Mouse (Mus musculus) forebrain, embryonic 13.5 days (tissue): ENCODE results near the gene Tex14. TPM values are rescaled to one million over a fixed set of nuclear protein-coding genes. Genes with fewer than 3 reads are reported as not detected.

Experiments used
- ATAC-seq: fragments of 200-750 bp; cut with Nextera tagmentation; 2 replicates; pipeline ENCODE4 v1.8.0; 2017
- H3K27ac ChIP-seq: fragments of 300-500 bp; sonication (generic); 2 replicates; pipeline ENCODE4 v1.5.1; 2015; ENCODE audit warnings: inconsistent platforms, mild to moderate bottlenecking, moderate library complexity
- H3K27me3 ChIP-seq: fragments of 300-500 bp; sonication (generic); 2 replicates; pipeline ENCODE4 v1.6.1; 2015; ENCODE audit warnings: mild to moderate bottlenecking, inconsistent platforms
- H3K36me3 ChIP-seq: fragments of 300-500 bp; sonication (generic); 2 replicates; pipeline ENCODE4 v1.6.1; 2015; ENCODE audit warnings: mild to moderate bottlenecking, inconsistent platforms; ENCODE audit not compliant: poor library complexity, severe bottlenecking
- H3K4me1 ChIP-seq: fragments of 300-500 bp; sonication (generic); 2 replicates; pipeline ENCODE4 v1.6.1; 2015; ENCODE audit warnings: inconsistent platforms
- H3K4me2 ChIP-seq: fragments of 300-500 bp; sonication (generic); 2 replicates; pipeline ENCODE4 v1.6.1; 2015; ENCODE audit warnings: inconsistent platforms, mild to moderate bottlenecking, moderate library complexity
- H3K4me3 ChIP-seq: fragments of 300-500 bp; sonication (generic); 2 replicates; pipeline ENCODE4 v1.5.1; 2015; ENCODE audit warnings: mild to moderate bottlenecking, inconsistent platforms
- H3K9ac ChIP-seq: fragments of 300-500 bp; sonication (generic); 2 replicates; pipeline ENCODE4 v1.6.1; 2015; ENCODE audit warnings: mild to moderate bottlenecking, inconsistent platforms
- H3K9me3 ChIP-seq: fragments of 300-500 bp; sonication (generic); replicated peaks from 2 replicates; pipeline ENCODE4 v1.6.1; 2016; ENCODE audit warnings: inconsistent platforms
- WGBS: fragments of 180-500 bp; shearing (Covaris S2); methylation state at CpG from one replicate; pipeline ENCODE4 v1.1.7; 2015; 5-methylcytosine and 5-hydroxymethylcytosine counted together
- polyA plus RNA-seq: library from polyadenylated mRNA; unstranded; fragments of >200 nt; fragmentation: Nextera tagmentation; extraction: Ambion mirVana; gene quantifications from 2 replicates; pipeline ENCODE4 v1.2.1, GENCODE M21; 2015

Tex14 gene
- polyA plus RNA-seq, 1 experiment from 2014 or later = 0.10 TPM

- H3K4me1 ChIP-seq = no peaks in the 10 kb centered on the region
- H3K4me3 ChIP-seq = no peak overlapping the region
- H3K9me3 ChIP-seq = no peaks in the 10 kb centered on the region
- no peak overlapping the region for H3K27ac ChIP-seq
- H3K4me2 ChIP-seq = no peak overlapping the region
- no peaks in the 10 kb centered on the region for H3K36me3 ChIP-seq
- 86% methylated on average over 1 of the region's 1 CpGs for WGBS
- no peak overlapping the region for H3K9ac ChIP-seq
- no peak for ATAC-seq
- H3K27me3 ChIP-seq = 0 out of 2 replicates have a peak, but pooled peaks cover under 1% of the 10 kb centered on the region
Measured at GRCm38 (mm10) chr11:87571361-87571950, 166.6 kb downstream of the Tex14 start.

DNA sequence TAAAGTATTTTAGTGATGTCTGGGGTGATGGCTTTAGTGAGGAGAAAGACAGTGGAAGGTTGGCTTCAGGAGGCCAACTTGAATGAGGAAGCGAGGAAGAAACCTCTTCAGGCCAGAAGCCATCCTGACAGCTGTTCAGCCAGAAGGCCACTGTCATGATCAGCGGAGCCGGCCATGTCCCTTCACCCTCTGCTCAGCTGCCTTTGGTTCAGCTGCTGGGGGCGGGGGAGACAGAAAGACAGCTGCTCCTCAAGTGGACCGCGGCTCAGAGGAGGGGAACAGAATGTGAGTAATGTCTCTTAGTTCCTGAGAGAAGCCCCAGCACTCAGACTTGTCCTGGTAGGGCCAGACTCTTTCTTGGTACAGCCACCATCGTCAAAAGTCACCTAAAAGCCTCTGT, 168.9 kb downstream of the Tex14 start:
- 84% methylated on average over 7 of the region's 7 CpGs for WGBS
- Histone ChIP-seq H3K27me3 (peaks cover 11% of the 10 kb centered on the region; the same call in 1 of the 2 replicates), H3K36me3 (no peaks in the 10 kb centered on the region), H3K4me3 (no peak overlapping the region), H3K9me3 (no peaks in the 10 kb centered on the region), H3K27ac (no peak overlapping the region), H3K4me1 (peaks cover 13% of the 10 kb centered on the region), H3K4me2 (no peak overlapping the region), H3K9ac (no peak overlapping the region)
- ATAC-seq = no peak

GRCm38 (mm10) chr11:87574520-87575180, 169.8 kb downstream of the Tex14 start:
- WGBS = 81% methylated on average over 21 of the region's 21 CpGs
- Histone ChIP-seq H3K9ac (no peak overlapping the region), H3K4me3 (no peak overlapping the region), H3K4me1 (peaks cover 15% of the 10 kb centered on the region), H3K36me3 (no peaks in the 10 kb centered on the region), H3K27me3 (peaks cover 11% of the 10 kb centered on the region; the same call in 1 of the 2 replicates), H3K27ac (no peak overlapping the region), H3K9me3 (no peaks in the 10 kb centered on the region), H3K4me2 (no peak overlapping the region)
- ATAC-seq = no peak

DNA sequence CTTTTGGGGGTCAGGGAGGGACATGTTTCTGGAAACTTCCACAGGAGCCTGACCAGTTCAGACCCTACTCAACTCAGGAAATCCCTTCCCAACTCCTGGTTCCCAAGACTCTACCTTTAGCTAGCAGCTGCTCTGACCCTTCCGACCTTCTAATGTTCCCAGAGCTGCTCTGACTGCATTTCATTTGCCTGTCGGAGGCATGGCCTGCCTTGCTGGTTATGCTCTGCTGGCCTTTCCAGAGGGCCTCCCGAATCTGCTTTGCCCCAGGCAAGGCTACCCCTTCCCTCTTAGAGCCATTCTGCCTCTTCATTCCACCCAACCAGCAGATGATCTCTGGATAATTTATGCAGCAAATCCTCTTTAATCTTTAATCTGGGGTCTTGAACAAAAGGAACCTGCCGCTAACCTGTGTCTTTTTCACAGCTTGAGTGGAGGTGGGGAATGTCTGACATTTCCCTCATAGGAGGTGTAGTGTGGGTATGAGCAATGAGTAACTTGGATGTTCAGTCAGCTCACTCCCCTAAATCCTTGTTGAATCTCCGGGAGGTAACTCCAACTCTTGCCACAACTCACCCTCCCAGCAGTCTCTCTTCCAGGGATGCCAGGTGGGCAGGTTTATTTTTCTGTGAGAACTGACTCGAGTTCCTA, 172.9 kb downstream of the Tex14 start:
- H3K27ac ChIP-seq = no peak overlapping the region

GRCm38 (mm10) chr11:87578249-87578962, 173.5 kb downstream of the Tex14 start:
- H3K4me2 ChIP-seq = peak overlapping the region; percentile 83
- ATAC-seq = peak; percentile 66
- H3K9ac ChIP-seq = peak overlapping the region; percentile 70
- peaks cover 15% of the 10 kb centered on the region for H3K4me1 ChIP-seq
- under 1% methylated on average over 40 of the region's 40 CpGs for WGBS
- peak overlapping the region; percentile 51 for H3K4me3 ChIP-seq
- H3K36me3 ChIP-seq = no peaks in the 10 kb centered on the region
- no peaks in the 10 kb centered on the region for H3K9me3 ChIP-seq
- peaks cover 11% of the 10 kb centered on the region; the same call in 1 of the 2 replicates for H3K27me3 ChIP-seq
- H3K27ac ChIP-seq = no peak overlapping the region; the same call in 1 of the 2 replicates

More for the DNA sequence above, 172.9 kb downstream of the Tex14 start:
- peak overlapping the region; percentile 70 for H3K9ac ChIP-seq
- 7% methylated on average over 6 of the region's 6 CpGs for WGBS
- H3K36me3 ChIP-seq = no peaks in the 10 kb centered on the region
- peak overlapping the region; percentile 51 for H3K4me3 ChIP-seq
- peaks cover 15% of the 10 kb centered on the region for H3K4me1 ChIP-seq
- no peaks in the 10 kb centered on the region for H3K9me3 ChIP-seq
- ATAC-seq = no peak
- H3K27me3 ChIP-seq = peaks cover 11% of the 10 kb centered on the region; the same call in 1 of the 2 replicates
- peak overlapping the region; percentile 83 for H3K4me2 ChIP-seq

DNA sequence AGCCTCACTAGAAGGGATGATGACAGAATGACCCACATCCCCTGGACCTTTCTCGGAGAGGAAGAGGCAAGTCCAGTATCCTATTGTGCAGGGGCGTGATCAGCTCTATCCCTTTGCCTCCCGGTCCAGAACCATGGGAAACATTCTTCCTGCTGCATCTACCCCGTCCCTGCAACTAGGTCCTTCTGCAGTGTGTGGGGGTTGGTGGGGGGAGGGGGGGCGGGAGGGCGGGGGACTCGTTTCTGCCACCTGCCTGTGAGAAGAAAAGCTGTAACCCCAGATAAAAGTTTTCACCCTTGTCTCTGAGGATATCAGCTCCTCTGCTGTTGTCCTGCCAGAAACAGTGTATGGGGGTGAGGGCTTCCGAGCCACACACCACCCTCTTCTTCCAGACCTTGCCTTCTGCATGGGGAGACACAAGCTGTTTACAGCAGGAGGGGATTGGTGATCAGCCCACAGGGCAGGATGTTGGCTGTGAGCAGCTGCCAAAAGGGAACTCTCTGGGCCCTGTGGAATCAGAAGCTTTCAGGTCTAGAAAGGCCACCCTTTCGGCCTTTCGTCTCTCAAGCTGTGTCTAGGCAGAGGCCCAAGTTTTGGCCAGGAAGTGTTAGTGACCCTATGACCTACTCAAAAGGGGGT, 174.2 kb downstream of the Tex14 start:
- Histone ChIP-seq H3K9ac (peak overlapping the region; percentile 70), H3K4me3 (peak overlapping the region; percentile 51), H3K4me2 (peak overlapping the region; percentile 83), H3K27ac (no peak overlapping the region; the same call in 1 of the 2 replicates), H3K27me3 (peaks cover 11% of the 10 kb centered on the region; the same call in 1 of the 2 replicates), H3K9me3 (no peaks in the 10 kb centered on the region), H3K4me1 (peaks cover 15% of the 10 kb centered on the region), H3K36me3 (no peaks in the 10 kb centered on the region)
- WGBS = 12% methylated on average over 9 of the region's 10 CpGs
- peak; percentile 48 for ATAC-seq

DNA sequence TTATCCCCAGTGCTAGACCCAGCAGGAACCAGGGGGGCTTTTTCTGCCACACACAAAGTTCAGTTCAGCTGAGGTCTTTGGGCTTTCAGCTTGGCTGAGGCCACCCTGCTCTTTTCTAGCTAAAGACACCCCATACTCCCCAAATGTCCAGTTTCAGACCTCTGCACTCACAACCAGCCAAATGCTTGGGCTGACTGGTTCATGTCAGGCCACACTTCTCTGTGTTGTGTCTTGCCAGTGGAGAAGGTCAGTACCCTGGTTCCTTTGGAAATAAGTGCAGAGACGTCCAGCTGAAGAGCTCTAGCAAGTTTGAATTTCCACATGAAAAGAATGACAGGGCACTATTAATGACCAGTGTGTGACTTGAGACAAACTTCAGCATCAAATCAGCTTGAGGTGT, 174.8 kb downstream of the Tex14 start:
- no peak for ATAC-seq
- Histone ChIP-seq H3K4me1 (peaks cover 15% of the 10 kb centered on the region), H3K9me3 (no peaks in the 10 kb centered on the region), H3K27me3 (peaks cover 11% of the 10 kb centered on the region; the same call in 1 of the 2 replicates), H3K36me3 (no peaks in the 10 kb centered on the region), H3K27ac (no peak overlapping the region), H3K4me2 (no peak overlapping the region), H3K9ac (no peak overlapping the region), H3K4me3 (no peak overlapping the region)
- WGBS = 38% methylated on average over 1 of the region's 1 CpGs

- Histone ChIP-seq H3K4me1 (peaks cover 15% of the 10 kb centered on the region), H3K4me2 (no peak overlapping the region), H3K9me3 (no peaks in the 10 kb centered on the region), H3K36me3 (no peaks in the 10 kb centered on the region), H3K27ac (no peak overlapping the region), H3K4me3 (no peak overlapping the region), H3K9ac (no peak overlapping the region), H3K27me3 (peaks cover 11% of the 10 kb centered on the region; the same call in 1 of the 2 replicates)
- 39% methylated on average over 10 of the region's 10 CpGs for WGBS
- no peak for ATAC-seq
Measured at GRCm38 (mm10) chr11:87580543-87581085, 175.7 kb downstream of the Tex14 start.

DNA sequence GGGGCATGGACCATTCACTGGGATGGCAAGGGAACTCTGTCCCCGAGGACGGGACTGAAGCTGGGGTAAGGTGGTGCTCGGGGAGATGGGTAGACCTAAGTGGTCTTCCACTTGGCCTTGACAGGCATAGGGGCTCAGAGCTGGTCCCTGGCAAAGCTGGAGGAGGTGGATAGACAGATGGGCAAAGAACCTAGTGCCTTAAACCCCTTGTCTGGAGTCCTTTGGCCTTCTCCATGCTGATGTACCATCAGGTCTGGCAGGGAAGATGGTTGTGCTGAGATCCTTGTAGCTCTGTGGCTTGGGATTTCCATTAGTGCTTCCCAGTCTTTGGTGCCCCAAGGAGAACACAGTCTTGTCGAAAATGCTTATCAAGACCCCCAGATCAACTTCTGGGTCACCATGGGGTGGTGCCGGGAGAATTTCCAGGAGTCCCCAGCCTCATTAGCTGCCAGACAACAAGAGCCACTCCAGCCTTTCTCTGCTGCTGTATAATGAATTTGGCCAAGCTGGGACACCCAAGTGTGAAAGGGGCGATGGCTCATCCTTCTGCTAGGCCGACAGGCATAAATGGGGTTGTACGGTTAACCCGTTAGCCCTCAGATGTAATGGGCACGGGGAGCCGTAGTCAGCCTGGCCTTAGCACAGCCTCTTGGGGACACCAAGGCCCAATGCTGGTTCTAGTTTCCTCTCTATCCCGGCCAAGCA, 176.4 kb downstream of the Tex14 start:
- H3K4me2 ChIP-seq = no peak overlapping the region
- 88% methylated on average over 12 of the region's 12 CpGs for WGBS
- H3K4me3 ChIP-seq = no peak overlapping the region
- H3K27me3 ChIP-seq = peaks cover 11% of the 10 kb centered on the region; the same call in 1 of the 2 replicates
- no peaks in the 10 kb centered on the region for H3K36me3 ChIP-seq
- H3K9ac ChIP-seq = no peak overlapping the region
- no peak for ATAC-seq
- no peak overlapping the region for H3K27ac ChIP-seq
- H3K4me1 ChIP-seq = peaks cover 15% of the 10 kb centered on the region
- no peaks in the 10 kb centered on the region for H3K9me3 ChIP-seq

DNA sequence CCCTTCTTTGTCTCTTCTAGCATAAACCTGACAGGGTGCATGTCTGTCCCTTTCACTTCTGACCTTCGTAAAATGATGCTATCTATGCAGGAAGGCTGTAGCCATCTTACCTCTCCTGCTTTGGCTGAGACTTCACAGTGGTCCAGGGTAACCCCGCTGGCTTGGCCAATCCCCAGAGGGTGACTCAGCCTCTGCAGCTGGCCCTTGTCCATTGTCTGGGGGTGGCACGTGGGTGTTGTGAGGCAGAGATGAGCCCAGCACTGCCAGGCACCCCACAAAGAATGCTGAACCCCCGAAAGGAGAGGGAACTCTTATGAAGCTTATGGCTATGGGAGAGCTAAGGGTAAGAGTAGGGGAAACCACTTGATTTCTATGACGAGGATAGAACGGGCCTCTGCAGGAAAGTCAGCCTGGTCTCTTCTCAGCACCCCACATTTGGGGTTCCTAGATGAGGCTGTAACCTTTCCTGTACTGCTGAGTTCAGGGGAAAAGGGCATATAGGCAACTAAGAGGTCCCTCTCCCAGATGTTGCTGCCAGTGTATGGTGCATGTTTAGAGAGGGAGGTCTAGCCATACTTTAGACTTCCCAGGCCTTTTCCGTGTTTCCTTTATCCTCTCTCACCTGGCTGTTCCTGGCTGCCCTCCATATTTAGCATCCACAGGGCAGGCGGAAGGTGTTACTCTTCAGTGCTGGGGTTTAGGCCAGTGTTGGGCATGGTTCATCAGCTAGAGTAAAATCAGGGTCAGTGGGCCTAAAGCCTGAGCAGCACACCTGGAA, 177.3 kb downstream of the Tex14 start:
- 85% methylated on average over 8 of the region's 8 CpGs for WGBS
- Histone ChIP-seq H3K36me3 (no peaks in the 10 kb centered on the region), H3K4me2 (no peak overlapping the region), H3K4me1 (peaks cover 15% of the 10 kb centered on the region), H3K27me3 (peaks cover 5% of the 10 kb centered on the region; the same call in 1 of the 2 replicates), H3K27ac (no peak overlapping the region), H3K9ac (no peak overlapping the region), H3K4me3 (no peak overlapping the region), H3K9me3 (no peaks in the 10 kb centered on the region)
- no peak for ATAC-seq
